Mouse (Mus musculus) stomach, embryonic 16.5 days (tissue): ENCODE results near the gene Ppp2r2c. TPM values are rescaled to one million over a fixed set of nuclear protein-coding genes. Genes with fewer than 3 reads are reported as not detected.

Experiments
- polyA plus RNA-seq: library from polyadenylated mRNA; unstranded; fragments of >200 nt; fragmentation: Nextera tagmentation; extraction: Ambion mirVana; gene quantifications from 2 replicates; pipeline ENCODE4 v1.2.1, GENCODE M21; 2015

Gene Ppp2r2c
- polyA plus RNA-seq, 1 experiment from 2014 or later, result 0.63 TPM

Other genes with a start within 250 kb of the Ppp2r2c start
- gene D5Ertd579e, start 172.5 kb upstream of the Ppp2r2c start, polyA plus RNA-seq, result 20.4 and 20.5 TPM in 2 replicates
- 12.8 and 18.3 TPM in 2 replicates for gene Bloc1s4, start 119.9 kb upstream of the Ppp2r2c start, polyA plus RNA-seq
- gene Mrfap1, start 71.7 kb upstream of the Ppp2r2c start, polyA plus RNA-seq, result 279 and 321 TPM in 2 replicates
- 21.8 and 22.8 TPM in 2 replicates for gene Man2b2, start 37.9 kb upstream of the Ppp2r2c start, polyA plus RNA-seq
- gene Wfs1, start 120.7 kb downstream of the Ppp2r2c start, polyA plus RNA-seq, result 13.1 and 15.4 TPM in 2 replicates
- gene Gm1043, start 216.9 kb downstream of the Ppp2r2c start, polyA plus RNA-seq, result 0.05 TPM in 2 replicates